Mouse (Mus musculus): ENCODE results near the gene Fam168b. TPM values are rescaled to one million over a fixed set of nuclear protein-coding genes. Genes with fewer than 3 reads are reported as not detected.

The Fam168b gene
- polyA plus RNA-seq, 1 experiment from 2014 or later: 32.9 TPM

GRCm38 (mm10) chr1:34775870-34776269 is 67.0 kb downstream of the Fam168b start:
- Histone ChIP-seq H3K9ac (no peak overlapping the region), H3K9me3 (replicated peaks) (no peaks in the 10 kb centered on the region), H3K4me2 (no peak overlapping the region), H3K27ac (no peak overlapping the region), H3K36me3 (no peaks in the 10 kb centered on the region), H3K4me1 (replicated peaks) (no peaks in the 10 kb centered on the region), H3K4me3 (no peak overlapping the region), H3K27me3 (no peaks in the 10 kb centered on the region)
- no peak for ATAC-seq (replicated peaks; ENCODE audit: insufficient number of reproducible peaks, insufficient read depth, low FRiP score, low read depth)
- 84% methylated on average over 3 of the region's 3 CpGs for WGBS

GRCm38 (mm10) chr1:34768875-34769274 is 74.0 kb downstream of the Fam168b start:
- Histone ChIP-seq H3K4me3 (no peak overlapping the region), H3K9me3 (replicated peaks) (no peaks in the 10 kb centered on the region), H3K27me3 (no peaks in the 10 kb centered on the region), H3K36me3 (no peaks in the 10 kb centered on the region), H3K4me2 (no peak overlapping the region), H3K27ac (no peak overlapping the region), H3K9ac (no peak overlapping the region), H3K4me1 (replicated peaks) (peaks cover 11% of the 10 kb centered on the region)
- ATAC-seq (replicated peaks; ENCODE audit: insufficient number of reproducible peaks, insufficient read depth, low FRiP score, low read depth): no peak
- WGBS: 61% methylated on average over 6 of the region's 6 CpGs

- Histone ChIP-seq H3K27ac (no peak overlapping the region), H3K36me3 (no peaks in the 10 kb centered on the region), H3K9me3 (replicated peaks) (no peaks in the 10 kb centered on the region), H3K4me1 (replicated peaks) (peaks cover 11% of the 10 kb centered on the region), H3K4me2 (no peak overlapping the region), H3K4me3 (no peak overlapping the region), H3K9ac (no peak overlapping the region), H3K27me3 (no peaks in the 10 kb centered on the region)
- no peak for ATAC-seq (replicated peaks; ENCODE audit: insufficient number of reproducible peaks, insufficient read depth, low FRiP score, low read depth)
- WGBS: 39% methylated on average over 4 of the region's 4 CpGs
Measured at GRCm38 (mm10) chr1:34767851-34768250, 75.0 kb downstream of the Fam168b start.

- no peaks in the 10 kb centered on the region for H3K36me3 ChIP-seq
- WGBS: 46% methylated on average over 1 of the region's 1 CpGs
- no peaks in the 10 kb centered on the region for H3K9me3 ChIP-seq (replicated peaks)
- H3K4me2 ChIP-seq: no peak overlapping the region
- ATAC-seq (replicated peaks; ENCODE audit: insufficient number of reproducible peaks, insufficient read depth, low FRiP score, low read depth): no peak
- no peak overlapping the region for H3K9ac ChIP-seq
- no peaks in the 10 kb centered on the region for H3K27me3 ChIP-seq
- H3K4me1 ChIP-seq (replicated peaks): peaks cover 11% of the 10 kb centered on the region
- H3K4me3 ChIP-seq: no peak overlapping the region
- no peak overlapping the region for H3K27ac ChIP-seq
Measured at GRCm38 (mm10) chr1:34766899-34767298, 76.0 kb downstream of the Fam168b start.

Other genes starting within 250 kb of the Fam168b start
- 60.0 and 60.8 TPM in 2 replicates for gene Plekhb2, start 6.9 kb upstream of the Fam168b start, polyA plus RNA-seq (2015; fragmentation: Nextera tagmentation; extraction: Ambion mirVana)

All from heart, embryonic 15.5 days (tissue).